Mouse (Mus musculus): Measurements from ENCODE around the gene Fam78a.

GRCm38 (mm10) chr2:32078522-32078921 lies 6.1 kb downstream of the Fam78a start:
- 0 out of 2 replicates have a peak, but pooled peaks have one; percentile 38 for TF ChIP-seq CTCF (IDR thresholded peaks at IDR 0.05; ENCODE audit: borderline replicate concordance, control insufficient read depth, extremely low read depth, insufficient read depth, low read length, poor library complexity)
- peak; percentile 49; the same call in 1 of the 2 replicates for TF ChIP-seq POLR2A (IDR thresholded peaks at IDR 0.05; ENCODE audit: control insufficient read depth, extremely low read depth, insufficient read depth, low read length, poor library complexity)
